Mouse (Mus musculus): ENCODE data around the gene Zic4. TPM values are rescaled to one million over a fixed set of nuclear protein-coding genes. Genes with fewer than 3 reads are reported as not detected.

The Zic4 gene
- polyA plus RNA-seq, 1 experiment from 2014 or later = 0.27 TPM

DNA sequence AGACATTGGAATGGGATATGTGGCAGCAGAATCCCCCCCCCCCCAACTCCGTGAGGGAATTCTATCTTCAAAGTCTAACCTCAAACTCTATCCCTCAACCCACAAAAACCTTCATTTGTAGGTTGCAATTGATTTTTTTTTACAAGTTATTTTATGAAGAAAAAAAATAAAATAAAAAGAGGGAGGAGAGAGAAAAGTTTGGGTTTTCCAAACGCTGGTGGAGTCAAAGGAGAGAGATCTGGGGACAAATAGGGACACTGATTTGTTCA, 19.8 kb downstream of the Zic4 start:
- Histone ChIP-seq H3K36me3 (no peaks in the 10 kb centered on the region), H3K4me2 (peak overlapping the region; percentile 83), H3K27me3 (replicated peaks) (peaks cover 96% of the 10 kb centered on the region), H3K9ac (no peak overlapping the region), H3K9me3 (replicated peaks) (no peaks in the 10 kb centered on the region), H3K4me1 (replicated peaks) (peaks cover 20% of the 10 kb centered on the region), H3K4me3 (peak overlapping the region; percentile 55), H3K27ac (ENCODE audit: poor library complexity, severe bottlenecking) (no peak overlapping the region)
- WGBS = 3% methylated on average over 2 of the region's 2 CpGs
- ATAC-seq (ENCODE audit: insufficient number of reproducible peaks, low FRiP score) = no peak

DNA sequence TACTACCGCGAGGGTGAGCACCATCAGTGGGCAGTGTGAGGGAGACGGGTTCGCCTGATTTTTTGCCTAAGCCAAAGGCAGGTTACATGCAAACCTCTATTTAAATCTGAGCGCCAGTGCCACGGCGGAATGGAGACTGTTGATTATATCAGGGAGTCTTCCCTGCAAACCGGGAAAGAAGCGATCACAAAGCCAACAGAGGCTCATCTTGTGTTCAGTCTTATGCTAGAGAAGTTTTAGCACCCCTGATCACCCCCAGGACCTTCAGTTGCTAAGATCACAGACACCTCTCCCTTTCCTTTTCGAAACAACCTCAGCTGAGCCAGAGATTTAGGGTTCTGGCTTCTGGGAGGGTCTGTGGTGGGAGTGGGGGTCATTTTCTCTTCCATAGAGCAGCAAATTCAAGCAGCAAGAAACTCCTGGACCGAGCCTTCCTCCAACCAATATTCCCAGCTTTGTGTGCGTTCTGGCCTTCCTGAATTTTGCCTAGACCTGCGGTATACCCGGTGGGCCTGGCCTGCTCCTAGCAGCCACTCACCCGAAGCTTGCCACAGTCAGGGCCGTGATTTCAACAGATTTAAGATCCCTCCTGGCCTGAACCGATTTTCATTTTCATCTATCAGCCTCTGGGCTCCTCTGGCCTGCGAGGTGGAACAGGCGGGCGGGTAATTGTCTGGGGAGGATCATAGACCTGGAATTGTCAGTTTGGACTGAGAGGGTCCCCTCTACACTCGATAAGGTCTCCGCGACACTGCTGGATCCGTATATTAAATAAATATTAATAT, 20.4 kb downstream of the Zic4 start:
- H3K27ac ChIP-seq (ENCODE audit: poor library complexity, severe bottlenecking) = no peak overlapping the region
- WGBS = 3% methylated on average over 24 of the region's 24 CpGs
- peaks cover 20% of the 10 kb centered on the region for H3K4me1 ChIP-seq (replicated peaks)
- no peak overlapping the region for H3K9ac ChIP-seq
- ATAC-seq (ENCODE audit: insufficient number of reproducible peaks, low FRiP score) = no peak
- H3K4me2 ChIP-seq = no peak overlapping the region
- no peaks in the 10 kb centered on the region for H3K9me3 ChIP-seq (replicated peaks)
- H3K27me3 ChIP-seq (replicated peaks) = peaks cover 96% of the 10 kb centered on the region
- H3K36me3 ChIP-seq = no peaks in the 10 kb centered on the region
- H3K4me3 ChIP-seq = no peak overlapping the region

DNA sequence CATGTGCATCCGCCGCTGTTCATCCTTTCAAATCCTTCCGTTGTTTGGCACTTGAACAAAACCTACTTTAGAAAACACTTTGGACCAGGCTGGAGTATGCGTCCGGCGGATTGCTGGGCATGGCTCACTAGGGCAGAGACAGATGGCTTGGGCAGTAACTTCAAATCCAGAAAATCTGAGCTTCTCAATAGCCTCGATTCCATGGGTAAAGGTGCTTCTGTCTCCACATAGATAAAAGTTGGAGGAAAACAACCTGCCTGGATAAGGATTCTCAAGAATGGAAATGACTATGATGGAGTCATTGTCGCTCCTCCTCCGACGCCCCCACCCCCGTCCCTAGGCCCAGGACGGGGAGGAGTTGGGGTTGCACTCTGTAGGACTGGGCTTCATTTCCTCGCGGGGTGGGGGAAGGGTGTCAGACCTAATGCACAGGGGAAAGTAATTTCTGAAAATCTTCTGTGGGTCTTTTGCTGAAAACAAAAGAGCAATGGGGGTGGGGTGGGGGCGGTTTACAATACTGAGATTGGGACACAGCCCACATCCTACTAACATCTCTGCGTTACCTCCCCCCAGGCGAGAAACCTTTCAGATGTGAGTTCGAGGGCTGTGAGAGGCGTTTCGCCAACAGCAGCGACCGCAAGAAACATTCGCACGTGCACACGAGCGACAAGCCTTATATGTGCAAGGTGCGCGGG, 21.4 kb downstream of the Zic4 start:
- Histone ChIP-seq H3K4me1 (replicated peaks) (peaks cover 18% of the 10 kb centered on the region), H3K9ac (no peak overlapping the region), H3K9me3 (replicated peaks) (no peaks in the 10 kb centered on the region), H3K27me3 (replicated peaks) (peaks cover 95% of the 10 kb centered on the region), H3K27ac (ENCODE audit: poor library complexity, severe bottlenecking) (no peak overlapping the region), H3K4me2 (no peak overlapping the region), H3K4me3 (0 out of 2 replicates have a peak overlapping the region, but pooled peaks have one; percentile 3), H3K36me3 (no peaks in the 10 kb centered on the region)
- WGBS = 2% methylated on average over 28 of the region's 28 CpGs
- ATAC-seq (ENCODE audit: insufficient number of reproducible peaks, low FRiP score) = no peak

DNA sequence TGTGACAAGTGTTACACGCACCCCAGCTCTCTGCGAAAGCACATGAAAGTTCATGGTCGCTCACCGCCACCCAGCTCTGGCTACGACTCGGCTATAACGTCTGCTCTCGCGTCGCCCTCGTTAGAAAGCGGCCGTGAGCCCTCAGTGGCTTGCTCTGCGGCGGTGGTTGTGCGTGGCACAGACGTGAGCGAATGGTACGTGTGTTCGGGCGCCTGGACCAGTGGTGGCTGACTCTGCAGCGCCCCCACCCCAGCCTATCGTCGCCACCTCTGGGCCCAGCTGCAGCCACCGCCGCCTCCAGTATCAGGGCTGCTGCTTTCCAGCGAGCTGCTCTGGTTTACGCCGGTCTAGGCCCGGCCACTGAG, 21.9 kb downstream of the Zic4 start:
- Histone ChIP-seq H3K27ac (ENCODE audit: poor library complexity, severe bottlenecking) (no peak overlapping the region), H3K9ac (no peak overlapping the region), H3K9me3 (replicated peaks) (no peaks in the 10 kb centered on the region), H3K4me3 (peak overlapping the region; percentile 3; the same call in 1 of the 2 replicates), H3K4me1 (replicated peaks) (peaks cover 13% of the 10 kb centered on the region), H3K4me2 (peak overlapping the region; percentile 28; the same call in 1 of the 2 replicates), H3K27me3 (replicated peaks) (peaks cover 92% of the 10 kb centered on the region), H3K36me3 (no peaks in the 10 kb centered on the region)
- ATAC-seq (ENCODE audit: insufficient number of reproducible peaks, low FRiP score) = no peak; the same call in 1 of the 2 replicates
- under 1% methylated on average over 30 of the region's 30 CpGs for WGBS

DNA sequence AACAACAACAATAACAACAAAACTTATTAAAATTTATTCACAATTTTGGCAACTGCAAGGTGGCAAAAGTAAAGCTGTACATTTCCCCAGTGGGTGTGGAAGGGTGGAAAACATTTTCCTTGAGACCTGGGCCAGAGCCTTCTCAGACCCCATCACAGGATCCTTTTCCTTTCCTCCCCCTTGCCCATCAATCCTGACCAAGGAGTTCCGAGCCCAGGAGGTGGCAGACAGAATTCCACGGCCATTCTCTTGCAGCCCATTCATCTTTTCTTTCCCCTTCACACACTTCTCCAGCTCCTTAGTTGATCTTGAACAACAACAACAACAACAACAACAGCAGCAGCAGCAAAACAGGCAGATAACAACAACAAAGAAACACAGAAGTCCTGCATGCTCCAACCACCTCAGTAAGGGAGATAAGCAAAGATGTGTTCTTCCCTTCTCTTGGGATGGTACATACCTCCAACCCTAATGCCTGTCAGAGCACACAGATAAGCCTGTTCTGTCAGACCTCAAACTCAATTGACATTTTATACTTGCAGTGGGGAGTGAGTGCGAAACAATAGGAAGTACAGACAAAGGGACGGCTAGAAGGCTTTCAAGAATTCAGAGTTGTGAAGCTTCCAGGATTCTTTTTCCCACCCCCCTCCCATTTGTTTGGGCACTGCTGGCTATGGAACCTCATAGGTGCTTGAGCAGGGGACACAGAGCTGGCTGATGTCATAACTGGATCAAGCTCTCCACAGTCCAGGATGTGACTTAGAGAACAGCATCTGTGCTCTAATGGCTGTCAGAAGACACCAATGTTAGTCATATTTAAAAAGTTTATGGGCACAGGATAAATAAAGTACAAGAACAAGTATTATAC, 22.7 kb downstream of the Zic4 start:
- Histone ChIP-seq H3K27ac (ENCODE audit: poor library complexity, severe bottlenecking) (no peak overlapping the region), H3K9ac (no peak overlapping the region), H3K9me3 (replicated peaks) (no peaks in the 10 kb centered on the region), H3K4me2 (no peak overlapping the region), H3K36me3 (no peaks in the 10 kb centered on the region), H3K4me3 (no peak overlapping the region), H3K27me3 (replicated peaks) (peaks cover 91% of the 10 kb centered on the region), H3K4me1 (replicated peaks) (peaks cover 13% of the 10 kb centered on the region)
- ATAC-seq (ENCODE audit: insufficient number of reproducible peaks, low FRiP score) = no peak
- 4% methylated on average over 4 of the region's 4 CpGs for WGBS

DNA sequence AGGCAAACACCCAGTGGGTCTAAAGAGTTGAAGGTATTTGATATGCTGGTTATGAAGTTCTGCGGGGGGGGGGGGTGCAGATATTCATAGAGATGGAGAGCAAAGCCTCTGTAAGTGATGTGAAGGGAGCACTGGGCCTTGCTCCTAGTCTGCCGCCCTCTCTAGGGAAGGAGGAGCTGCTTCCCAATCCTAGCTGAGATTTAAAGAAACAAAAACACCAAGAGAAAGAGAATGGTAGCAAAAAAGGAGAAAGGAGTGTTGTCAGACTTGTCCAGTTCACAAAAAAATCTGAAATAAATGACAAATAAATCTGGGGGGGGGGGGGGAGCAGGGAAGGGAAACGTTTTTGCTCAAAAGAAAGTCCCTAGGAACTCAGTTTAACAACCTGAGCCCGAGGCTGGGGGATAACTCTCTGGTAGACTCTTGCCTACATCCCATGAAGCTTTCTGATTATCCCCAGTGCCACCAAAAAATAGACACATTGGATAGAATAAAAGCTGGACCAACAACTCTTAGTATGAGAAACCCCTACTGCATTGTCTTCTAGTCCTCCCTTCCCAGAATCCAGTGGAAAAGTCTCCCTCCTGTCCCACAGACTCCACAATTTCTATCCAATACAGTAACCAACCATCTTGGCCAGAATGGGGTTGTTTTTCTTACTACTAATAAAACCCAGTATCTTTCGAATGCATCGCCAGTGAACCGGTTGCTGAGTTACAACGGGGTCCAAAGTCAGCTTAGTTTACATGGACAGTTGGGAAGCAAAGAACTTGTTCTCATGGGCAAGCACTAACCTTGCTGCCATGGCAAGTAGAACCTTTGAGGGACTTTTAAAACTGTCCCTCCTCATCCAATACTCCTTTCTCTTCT, 23.6 kb downstream of the Zic4 start:
- Histone ChIP-seq H3K4me1 (replicated peaks) (peaks cover 13% of the 10 kb centered on the region), H3K4me3 (no peak overlapping the region), H3K27me3 (replicated peaks) (peaks cover 92% of the 10 kb centered on the region), H3K9ac (no peak overlapping the region), H3K9me3 (replicated peaks) (no peaks in the 10 kb centered on the region), H3K36me3 (no peaks in the 10 kb centered on the region), H3K27ac (ENCODE audit: poor library complexity, severe bottlenecking) (no peak overlapping the region), H3K4me2 (no peak overlapping the region)
- no peak for ATAC-seq (ENCODE audit: insufficient number of reproducible peaks, low FRiP score)
- 4% methylated on average over 7 of the region's 8 CpGs for WGBS

DNA sequence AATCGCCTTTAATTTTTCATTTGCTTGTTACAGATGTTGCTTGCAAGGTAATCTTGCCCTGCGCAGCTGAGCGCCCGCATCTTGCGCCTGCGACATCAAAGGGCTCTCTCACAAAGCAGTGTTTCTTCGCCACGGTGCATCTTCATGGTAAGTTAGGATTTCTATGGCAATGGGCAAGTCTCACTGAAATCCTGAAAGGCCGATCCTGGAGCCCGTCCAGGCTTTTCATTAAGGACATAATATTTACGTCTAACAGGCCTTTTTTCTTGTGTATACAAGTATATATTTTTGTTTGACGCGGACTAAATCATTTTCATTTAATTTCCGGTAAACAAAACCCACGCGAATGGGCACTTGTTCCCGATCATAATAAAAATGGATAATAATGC, 24.3 kb downstream of the Zic4 start:
- Histone ChIP-seq H3K9me3 (replicated peaks) (no peaks in the 10 kb centered on the region), H3K4me3 (no peak overlapping the region), H3K27ac (ENCODE audit: poor library complexity, severe bottlenecking) (no peak overlapping the region), H3K27me3 (replicated peaks) (peaks cover 93% of the 10 kb centered on the region), H3K36me3 (no peaks in the 10 kb centered on the region), H3K4me1 (replicated peaks) (peaks cover 10% of the 10 kb centered on the region), H3K4me2 (no peak overlapping the region), H3K9ac (no peak overlapping the region)
- ATAC-seq (ENCODE audit: insufficient number of reproducible peaks, low FRiP score) = no peak
- 2% methylated on average over 17 of the region's 17 CpGs for whole genome bisulfite sequencing

DNA sequence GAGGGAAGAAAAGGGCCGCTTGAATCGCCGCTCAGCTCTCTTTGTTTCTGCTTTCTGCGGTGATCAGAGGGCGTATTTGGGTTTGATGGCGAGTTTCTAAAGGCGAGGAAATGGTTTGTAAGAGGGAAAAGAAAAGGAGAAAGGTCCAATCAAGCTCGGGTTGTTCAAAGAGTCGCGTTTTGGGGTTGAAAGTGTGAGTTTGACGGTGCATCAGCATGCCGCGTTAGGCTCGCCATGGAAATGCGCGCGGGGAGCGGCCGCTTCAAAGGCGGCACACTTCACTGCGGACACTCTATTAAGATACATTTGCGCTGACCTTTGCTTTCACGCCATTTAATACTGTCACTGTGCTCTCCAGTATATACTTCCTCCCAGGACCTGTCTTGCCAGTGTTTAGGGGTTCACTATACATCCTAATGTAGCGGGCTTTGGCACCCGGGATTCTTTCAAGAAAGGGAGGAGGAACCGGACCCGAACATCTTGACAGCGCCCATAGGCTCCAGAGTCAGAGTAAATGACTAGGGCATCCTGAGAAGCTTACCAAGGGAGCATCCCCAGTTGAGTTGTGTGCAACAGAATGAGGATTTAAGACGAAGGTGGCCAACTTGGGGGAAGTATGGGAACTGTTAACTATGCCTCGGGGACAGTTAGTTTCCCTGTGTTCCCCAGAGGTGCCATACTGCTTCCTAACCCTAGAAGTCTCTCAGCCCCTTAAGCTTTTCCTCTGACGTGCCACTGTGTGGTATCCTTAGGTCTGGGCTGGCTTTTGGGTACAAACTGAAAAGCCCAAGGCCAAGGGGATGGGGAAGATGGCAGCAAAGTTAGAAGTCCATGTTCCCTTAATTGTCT, 24.9 kb downstream of the Zic4 start:
- Histone ChIP-seq H3K27ac (ENCODE audit: poor library complexity, severe bottlenecking) (no peak overlapping the region), H3K9me3 (replicated peaks) (no peaks in the 10 kb centered on the region), H3K4me3 (no peak overlapping the region), H3K27me3 (replicated peaks) (peaks cover 94% of the 10 kb centered on the region), H3K9ac (no peak overlapping the region), H3K4me1 (replicated peaks) (peaks cover 5% of the 10 kb centered on the region; the same call in 1 of the 2 replicates), H3K36me3 (no peaks in the 10 kb centered on the region), H3K4me2 (no peak overlapping the region)
- no peak for ATAC-seq (ENCODE audit: insufficient number of reproducible peaks, low FRiP score)
- under 1% methylated on average over 31 of the region's 31 CpGs for WGBS

DNA sequence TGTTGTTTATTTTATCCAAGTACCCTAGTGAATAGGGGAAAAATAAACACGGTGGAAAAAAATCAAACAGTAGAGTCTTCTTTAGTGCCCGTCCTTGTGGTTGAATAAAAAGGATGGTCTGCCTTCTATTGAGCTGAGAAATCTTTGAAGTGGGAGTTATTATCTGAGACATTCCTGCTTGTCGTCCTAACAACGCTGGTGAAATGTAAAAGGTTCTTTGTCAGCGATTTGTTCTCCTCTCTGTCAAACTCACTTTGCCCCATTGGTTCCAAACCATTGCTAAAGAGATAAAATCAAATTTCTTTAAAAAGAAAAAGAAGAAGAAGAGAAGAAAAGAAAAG, 25.5 kb downstream of the Zic4 start:
- H3K9ac ChIP-seq = no peak overlapping the region
- 1% methylated on average over 5 of the region's 5 CpGs for WGBS

DNA sequence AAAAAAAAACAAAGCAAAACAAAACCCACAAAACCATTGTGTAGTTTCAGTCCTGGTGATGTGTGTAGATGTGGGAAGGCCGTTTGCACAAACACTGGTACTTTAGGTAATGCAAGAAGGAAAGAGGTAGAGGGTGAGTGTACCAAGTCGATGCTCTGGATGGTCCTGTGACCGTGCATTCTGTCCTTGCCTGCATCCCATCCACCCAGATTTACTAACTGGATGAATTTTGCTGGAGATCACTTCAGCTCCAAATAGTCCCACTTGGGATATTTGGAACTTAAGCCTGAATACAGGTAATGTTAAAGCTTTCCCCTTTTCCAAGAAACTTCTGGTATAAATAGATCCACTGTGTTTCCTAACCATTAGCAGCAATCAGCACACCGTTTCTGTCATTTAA, 26.0 kb downstream of the Zic4 start:
- ATAC-seq (ENCODE audit: insufficient number of reproducible peaks, low FRiP score) = no peak
- Histone ChIP-seq H3K27me3 (replicated peaks) (peaks cover 89% of the 10 kb centered on the region), H3K36me3 (no peaks in the 10 kb centered on the region), H3K9ac (no peak overlapping the region), H3K27ac (ENCODE audit: poor library complexity, severe bottlenecking) (no peak overlapping the region), H3K9me3 (replicated peaks) (no peaks in the 10 kb centered on the region), H3K4me3 (no peak overlapping the region), H3K4me2 (no peak overlapping the region), H3K4me1 (replicated peaks) (peaks cover 5% of the 10 kb centered on the region; the same call in 1 of the 2 replicates)
- 4% methylated on average over 4 of the region's 4 CpGs for WGBS

More for the DNA sequence above, 25.5 kb downstream of the Zic4 start:
- Histone ChIP-seq H3K4me1 (replicated peaks) (peaks cover 5% of the 10 kb centered on the region; the same call in 1 of the 2 replicates), H3K27ac (ENCODE audit: poor library complexity, severe bottlenecking) (no peak overlapping the region), H3K4me3 (no peak overlapping the region), H3K9me3 (replicated peaks) (no peaks in the 10 kb centered on the region), H3K27me3 (replicated peaks) (peaks cover 92% of the 10 kb centered on the region), H3K36me3 (no peaks in the 10 kb centered on the region), H3K4me2 (no peak overlapping the region)
- no peak for ATAC-seq (ENCODE audit: insufficient number of reproducible peaks, low FRiP score)

Data from heart, embryonic 12.5 days (tissue).